Mouse (Mus musculus): Measurements from ENCODE around the gene Olfr1287. TPM values are rescaled to one million over a fixed set of nuclear protein-coding genes. Genes with fewer than 3 reads are reported as not detected.

Gene Olfr1287
- polyA plus RNA-seq (2015; fragmentation: Nextera tagmentation; extraction: Ambion mirVana), result not detected in 2 replicates

DNA sequence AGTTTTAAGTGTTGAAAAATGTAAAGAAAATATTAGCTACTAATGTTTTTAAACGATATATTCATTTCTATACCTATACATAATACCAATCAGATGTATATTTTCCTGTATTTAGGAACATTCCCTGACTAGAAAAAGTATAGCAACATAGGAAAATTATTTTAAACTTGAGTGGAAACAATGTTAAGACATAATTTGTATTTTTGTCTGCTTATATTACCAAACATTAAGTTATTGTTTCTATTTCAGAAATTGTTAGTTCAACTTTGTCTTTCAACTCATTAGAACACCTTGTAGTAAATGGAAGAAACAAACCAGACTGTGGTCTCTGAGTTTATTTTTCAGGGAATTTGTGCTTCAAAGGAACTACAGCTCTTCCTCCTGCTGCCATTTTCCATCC lies at the start of gene Olfr1287:
TSS of gene Olfr1287 (plus strand) at position 301 of the 400 bp plus-strand sequence.
- Histone ChIP-seq H3K4me3 (replicated peaks; ENCODE audit: low read length) (no peak within 1 kb of the TSS), H3K36me3 (ENCODE audit: control insufficient read depth, insufficient read depth, low read length) (no peaks in the 10 kb centered on the region), H3K27ac (ENCODE audit: low read length) (no peak within 1 kb of the TSS), H3K27me3 (ENCODE audit: control insufficient read depth, insufficient read depth, low read length) (no peaks in the 10 kb centered on the region), H3K9ac (ENCODE audit: low read length) (no peak within 1 kb of the TSS), H3K4me1 (ENCODE audit: control insufficient read depth, insufficient read depth, low read length) (no peaks in the 10 kb centered on the region), H3K4me2 (ENCODE audit: low read depth, low read length) (no peak within 1 kb of the TSS), H3K9me3 (replicated peaks; ENCODE audit: control insufficient read depth, low read length) (no peaks in the 10 kb centered on the region)
- 71% methylated on average over 1 of the region's 1 CpGs for WGBS
- ATAC-seq (ENCODE audit: insufficient read depth, low FRiP score), result no peak

DNA sequence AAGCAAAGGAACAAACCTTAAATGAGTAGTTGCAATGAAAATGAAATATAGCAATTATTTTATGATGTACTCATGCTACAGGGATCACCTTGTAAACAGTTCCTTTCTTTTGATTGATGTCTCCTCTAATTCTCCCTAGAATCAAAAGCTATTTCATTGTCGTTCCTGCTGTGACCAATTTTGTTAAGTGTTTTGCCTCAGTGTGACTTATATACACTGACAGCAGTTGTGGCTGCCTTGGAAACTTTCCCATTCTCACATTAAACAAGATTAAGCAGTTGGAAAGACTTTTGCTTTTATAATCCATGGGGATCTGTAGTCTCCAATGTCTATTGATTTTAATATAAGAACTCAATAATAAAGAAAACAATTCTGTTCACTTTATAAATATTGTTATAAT lies 26.0 kb upstream of the Olfr1287 start, which contains the start of gene Olfr1286:
TSS of gene Olfr1286 (minus strand) at position 185 of the 400 bp plus-strand sequence.
- 38% methylated on average over 1 of the region's 1 CpGs for WGBS
- Histone ChIP-seq H3K4me2 (ENCODE audit: low read depth, low read length) (no peak within 1 kb of the TSS), H3K4me3 (replicated peaks; ENCODE audit: low read length) (no peak within 1 kb of the TSS), H3K36me3 (ENCODE audit: control insufficient read depth, insufficient read depth, low read length) (no peaks in the 10 kb centered on the region), H3K27ac (ENCODE audit: low read length) (no peak within 1 kb of the TSS), H3K9me3 (replicated peaks; ENCODE audit: control insufficient read depth, low read length) (no peaks in the 10 kb centered on the region), H3K27me3 (ENCODE audit: control insufficient read depth, insufficient read depth, low read length) (no peaks in the 10 kb centered on the region), H3K4me1 (ENCODE audit: control insufficient read depth, insufficient read depth, low read length) (no peaks in the 10 kb centered on the region), H3K9ac (ENCODE audit: low read length) (no peak within 1 kb of the TSS)
- no peak for ATAC-seq (ENCODE audit: insufficient read depth, low FRiP score)

DNA sequence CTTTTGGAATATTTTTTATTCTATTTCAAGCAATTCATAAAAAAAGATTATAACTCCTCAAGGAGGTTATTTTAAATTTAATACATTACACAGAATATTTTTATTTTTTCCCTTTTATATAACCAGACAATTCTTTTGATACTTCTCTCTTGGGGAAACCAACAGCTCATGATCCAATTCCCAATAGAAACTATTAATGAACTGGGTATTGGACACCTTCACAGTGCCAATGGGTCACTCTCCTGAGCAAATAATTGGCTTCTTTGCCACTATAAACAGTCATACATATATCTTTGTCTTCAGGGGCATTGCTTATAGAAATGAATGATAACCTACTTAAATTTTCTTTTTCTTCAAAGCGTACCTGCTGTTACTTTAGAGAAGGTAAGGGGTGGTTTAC lies 24.9 kb downstream of the Olfr1287 start, which contains the start of gene Olfr1288:
TSS of gene Olfr1288 (plus strand) at position 301 of the 400 bp plus-strand sequence.
- no peak for ATAC-seq (ENCODE audit: insufficient read depth, low FRiP score)
- H3K9me3 ChIP-seq (replicated peaks; ENCODE audit: control insufficient read depth, low read length), result no peaks in the 10 kb centered on the region
- no peak within 1 kb of the TSS for H3K9ac ChIP-seq (ENCODE audit: low read length)
- H3K27me3 ChIP-seq (ENCODE audit: control insufficient read depth, insufficient read depth, low read length), result no peaks in the 10 kb centered on the region
- H3K4me1 ChIP-seq (ENCODE audit: control insufficient read depth, insufficient read depth, low read length), result no peaks in the 10 kb centered on the region
- no peaks in the 10 kb centered on the region for H3K36me3 ChIP-seq (ENCODE audit: control insufficient read depth, insufficient read depth, low read length)
- no peak within 1 kb of the TSS for H3K4me2 ChIP-seq (ENCODE audit: low read depth, low read length)
- no peak within 1 kb of the TSS for H3K27ac ChIP-seq (ENCODE audit: low read length)
- no peak within 1 kb of the TSS for H3K4me3 ChIP-seq (replicated peaks; ENCODE audit: low read length)
- WGBS, result 93% methylated on average over 1 of the region's 1 CpGs

DNA sequence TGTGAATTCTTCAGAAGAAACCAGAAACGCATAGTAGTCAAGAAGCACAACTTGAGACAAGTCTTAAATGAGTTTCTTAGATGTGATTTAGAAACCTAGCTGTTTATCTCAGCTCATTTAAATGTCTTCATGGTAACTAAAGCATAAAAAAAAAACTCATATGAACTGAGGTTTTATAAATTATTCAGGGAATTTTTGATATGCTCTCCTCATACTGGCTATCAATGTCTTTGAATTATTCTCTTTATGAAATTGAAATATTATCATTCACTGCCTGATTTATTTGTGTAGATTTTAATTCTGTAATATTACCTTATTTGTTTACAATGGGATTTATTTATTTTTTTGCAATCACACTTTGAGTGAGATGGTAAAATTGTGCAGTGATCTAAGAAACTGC lies 31.6 kb downstream of the Olfr1287 start, which contains the start of gene Olfr1289:
TSS of gene Olfr1289 (plus strand) at position 301 of the 400 bp plus-strand sequence.
- 80% methylated on average over 1 of the region's 1 CpGs for WGBS
- Histone ChIP-seq H3K27me3 (ENCODE audit: control insufficient read depth, insufficient read depth, low read length) (no peaks in the 10 kb centered on the region), H3K4me2 (ENCODE audit: low read depth, low read length) (no peak within 1 kb of the TSS), H3K4me1 (ENCODE audit: control insufficient read depth, insufficient read depth, low read length) (no peaks in the 10 kb centered on the region), H3K27ac (ENCODE audit: low read length) (no peak within 1 kb of the TSS), H3K9ac (ENCODE audit: low read length) (no peak within 1 kb of the TSS), H3K4me3 (replicated peaks; ENCODE audit: low read length) (no peak within 1 kb of the TSS), H3K36me3 (ENCODE audit: control insufficient read depth, insufficient read depth, low read length) (no peaks in the 10 kb centered on the region), H3K9me3 (replicated peaks; ENCODE audit: control insufficient read depth, low read length) (no peaks in the 10 kb centered on the region)
- no peak for ATAC-seq (ENCODE audit: insufficient read depth, low FRiP score)

DNA sequence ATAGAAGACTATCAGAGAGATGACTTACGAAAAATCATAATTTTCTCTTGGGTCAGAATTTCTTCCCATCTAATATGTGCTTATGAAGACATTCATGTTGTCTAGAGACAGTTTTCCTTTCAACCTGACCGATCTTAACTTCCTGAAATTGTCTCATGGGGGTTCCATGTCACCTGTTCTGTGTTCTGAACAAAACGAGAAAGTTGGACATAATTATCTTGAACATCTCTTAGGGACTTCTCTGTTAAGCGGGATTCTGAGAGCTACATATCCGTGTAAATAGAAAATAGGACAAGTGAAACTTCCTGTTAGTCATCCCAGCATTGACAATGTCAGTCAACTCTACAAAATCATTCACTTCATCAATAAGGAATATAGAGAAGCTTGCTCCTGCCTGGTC lies 44.8 kb downstream of the Olfr1287 start, which contains the start of gene Olfr1290:
TSS of gene Olfr1290 (minus strand) at position 101 of the 400 bp plus-strand sequence.
- 72% methylated on average over 5 of the region's 5 CpGs for WGBS
- Histone ChIP-seq H3K4me2 (ENCODE audit: low read depth, low read length) (no peak within 1 kb of the TSS), H3K4me3 (replicated peaks; ENCODE audit: low read length) (no peak within 1 kb of the TSS), H3K9me3 (replicated peaks; ENCODE audit: control insufficient read depth, low read length) (no peaks in the 10 kb centered on the region), H3K27ac (ENCODE audit: low read length) (no peak within 1 kb of the TSS), H3K27me3 (ENCODE audit: control insufficient read depth, insufficient read depth, low read length) (no peaks in the 10 kb centered on the region), H3K36me3 (ENCODE audit: control insufficient read depth, insufficient read depth, low read length) (no peaks in the 10 kb centered on the region), H3K4me1 (ENCODE audit: control insufficient read depth, insufficient read depth, low read length) (no peaks in the 10 kb centered on the region), H3K9ac (ENCODE audit: low read length) (no peak within 1 kb of the TSS)
- ATAC-seq (ENCODE audit: insufficient read depth, low FRiP score), result no peak

DNA sequence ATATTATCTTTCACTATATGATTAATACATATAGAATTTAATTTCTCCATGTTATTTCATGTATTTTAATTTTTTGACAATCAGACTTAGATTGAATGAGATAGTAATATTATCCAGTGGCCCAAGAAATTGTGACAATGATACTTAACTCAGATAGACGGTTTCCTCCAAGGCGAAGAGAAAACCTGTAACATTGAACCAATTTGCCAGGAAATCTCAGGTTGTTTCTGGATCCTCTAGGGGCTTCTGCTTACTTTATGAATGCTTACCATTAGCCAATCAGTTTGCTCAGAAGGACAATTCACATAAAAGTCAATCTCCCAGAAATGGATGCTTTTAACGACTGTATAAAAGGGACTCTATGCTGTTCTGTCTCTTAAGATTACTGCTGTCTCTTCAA lies 47.9 kb downstream of the Olfr1287 start, which contains the start of gene Olfr1291-ps1:
TSS of gene Olfr1291-ps1 (plus strand) at position 301 of the 400 bp plus-strand sequence.
- no peak within 1 kb of the TSS for H3K4me3 ChIP-seq (replicated peaks; ENCODE audit: low read length)
- no peaks in the 10 kb centered on the region for H3K36me3 ChIP-seq (ENCODE audit: control insufficient read depth, insufficient read depth, low read length)
- H3K9me3 ChIP-seq (replicated peaks; ENCODE audit: control insufficient read depth, low read length), result no peaks in the 10 kb centered on the region
- no peaks in the 10 kb centered on the region for H3K27me3 ChIP-seq (ENCODE audit: control insufficient read depth, insufficient read depth, low read length)
- no peak within 1 kb of the TSS for H3K9ac ChIP-seq (ENCODE audit: low read length)
- 87% methylated on average over 3 of the region's 3 CpGs for WGBS
- no peak within 1 kb of the TSS for H3K4me2 ChIP-seq (ENCODE audit: low read depth, low read length)
- no peak for ATAC-seq (ENCODE audit: insufficient read depth, low FRiP score)
- no peak within 1 kb of the TSS for H3K27ac ChIP-seq (ENCODE audit: low read length)
- H3K4me1 ChIP-seq (ENCODE audit: control insufficient read depth, insufficient read depth, low read length), result no peaks in the 10 kb centered on the region

Other genes with a start within 250 kb of the Olfr1287 start
- gene 4930430A15Rik, start 219.5 kb upstream of the Olfr1287 start, polyA plus RNA-seq (2015; fragmentation: Nextera tagmentation; extraction: Ambion mirVana), result not detected in 2 replicates
- not detected in 2 replicates for gene Olfr1275, start 213.9 kb upstream of the Olfr1287 start, polyA plus RNA-seq (2015; fragmentation: Nextera tagmentation; extraction: Ambion mirVana)
- gene Olfr1276, start 194.6 kb upstream of the Olfr1287 start, polyA plus RNA-seq (2015; fragmentation: Nextera tagmentation; extraction: Ambion mirVana), result not detected in 2 replicates
- gene Olfr1277, start 175.0 kb upstream of the Olfr1287 start, polyA plus RNA-seq (2015; fragmentation: Nextera tagmentation; extraction: Ambion mirVana), result not detected in 2 replicates
- not detected in 2 replicates for gene Olfr1278, start 159.0 kb upstream of the Olfr1287 start, polyA plus RNA-seq (2015; fragmentation: Nextera tagmentation; extraction: Ambion mirVana)
- gene Olfr1279, start 148.5 kb upstream of the Olfr1287 start, polyA plus RNA-seq (2015; fragmentation: Nextera tagmentation; extraction: Ambion mirVana), result not detected in 2 replicates
- gene Olfr1280, start 135.1 kb upstream of the Olfr1287 start, polyA plus RNA-seq (2015; fragmentation: Nextera tagmentation; extraction: Ambion mirVana), result not detected in 2 replicates
- not detected in 2 replicates for gene Olfr1281, start 122.6 kb upstream of the Olfr1287 start, polyA plus RNA-seq (2015; fragmentation: Nextera tagmentation; extraction: Ambion mirVana)
- gene Olfr1282, start 113.1 kb upstream of the Olfr1287 start, polyA plus RNA-seq (2015; fragmentation: Nextera tagmentation; extraction: Ambion mirVana), result not detected in 2 replicates
- not detected in 2 replicates for gene Olfr1283, start 82.4 kb upstream of the Olfr1287 start, polyA plus RNA-seq (2015; fragmentation: Nextera tagmentation; extraction: Ambion mirVana)
- not detected in 2 replicates for gene Olfr1284, start 73.6 kb upstream of the Olfr1287 start, polyA plus RNA-seq (2015; fragmentation: Nextera tagmentation; extraction: Ambion mirVana)
- not detected in 2 replicates for gene Olfr1286, start 26.0 kb upstream of the Olfr1287 start, polyA plus RNA-seq (2015; fragmentation: Nextera tagmentation; extraction: Ambion mirVana)
- gene Olfr1288, start 25.0 kb downstream of the Olfr1287 start, polyA plus RNA-seq (2015; fragmentation: Nextera tagmentation; extraction: Ambion mirVana), result not detected in 2 replicates
- gene Olfr1289, start 31.7 kb downstream of the Olfr1287 start, polyA plus RNA-seq (2015; fragmentation: Nextera tagmentation; extraction: Ambion mirVana), result not detected in 2 replicates
- gene Olfr1290, start 44.7 kb downstream of the Olfr1287 start, polyA plus RNA-seq (2015; fragmentation: Nextera tagmentation; extraction: Ambion mirVana), result not detected in 2 replicates
- gene Olfr1291-ps1, start 48.0 kb downstream of the Olfr1287 start, polyA plus RNA-seq (2015; fragmentation: Nextera tagmentation; extraction: Ambion mirVana), result not detected in 2 replicates
- not detected in 2 replicates for gene Olfr1293-ps, start 76.1 kb downstream of the Olfr1287 start, polyA plus RNA-seq (2015; fragmentation: Nextera tagmentation; extraction: Ambion mirVana)
- not detected in 2 replicates for gene Olfr1294, start 91.1 kb downstream of the Olfr1287 start, polyA plus RNA-seq (2015; fragmentation: Nextera tagmentation; extraction: Ambion mirVana)
- not detected in 2 replicates for gene Olfr1295, start 120.5 kb downstream of the Olfr1287 start, polyA plus RNA-seq (2015; fragmentation: Nextera tagmentation; extraction: Ambion mirVana)
- not detected in 2 replicates for gene Olfr1297, start 177.4 kb downstream of the Olfr1287 start, polyA plus RNA-seq (2015; fragmentation: Nextera tagmentation; extraction: Ambion mirVana)
- not detected in 2 replicates for gene Olfr1298, start 200.1 kb downstream of the Olfr1287 start, polyA plus RNA-seq (2015; fragmentation: Nextera tagmentation; extraction: Ambion mirVana)
- not detected in 2 replicates for gene Olfr1299, start 212.3 kb downstream of the Olfr1287 start, polyA plus RNA-seq (2015; fragmentation: Nextera tagmentation; extraction: Ambion mirVana)

Data from stomach, embryonic 16.5 days (tissue).